Mouse (Mus musculus): ENCODE measurements around the gene Ppfibp2.

DNA sequence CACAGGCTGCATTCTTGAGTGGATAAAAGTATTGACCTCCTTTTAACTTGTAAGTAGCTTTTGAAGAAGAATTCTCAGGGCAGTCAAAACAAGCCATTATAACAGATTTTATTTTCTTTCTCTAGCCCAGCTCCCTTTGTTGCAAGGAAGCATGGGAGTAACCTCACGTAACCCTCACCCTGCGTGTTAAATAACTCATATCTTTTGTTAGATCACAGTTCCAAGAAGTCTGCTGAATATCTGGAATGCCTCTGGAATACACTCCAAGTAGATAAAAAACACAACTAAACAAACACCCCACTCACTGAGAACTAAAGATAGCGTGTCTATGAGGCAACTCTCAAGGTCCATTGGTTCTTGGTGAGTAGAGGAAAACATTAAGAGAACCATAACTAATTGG, 20.7 kb upstream of the Ppfibp2 start:
- TF ChIP-seq POLR2A (IDR thresholded peaks at IDR 0.05; ENCODE audit: insufficient read depth, low read length) (no peak), EP300 (IDR thresholded peaks at IDR 0.05; ENCODE audit: insufficient read depth, low read depth, low read length) (no peak)
